Mouse (Mus musculus): ENCODE results near the gene Gm33543. TPM values are rescaled to one million over a fixed set of nuclear protein-coding genes. Genes with fewer than 3 reads are reported as not detected.

The Gm33543 gene
- total and polyA plus RNA-seq, 3 experiments = not detected

DNA sequence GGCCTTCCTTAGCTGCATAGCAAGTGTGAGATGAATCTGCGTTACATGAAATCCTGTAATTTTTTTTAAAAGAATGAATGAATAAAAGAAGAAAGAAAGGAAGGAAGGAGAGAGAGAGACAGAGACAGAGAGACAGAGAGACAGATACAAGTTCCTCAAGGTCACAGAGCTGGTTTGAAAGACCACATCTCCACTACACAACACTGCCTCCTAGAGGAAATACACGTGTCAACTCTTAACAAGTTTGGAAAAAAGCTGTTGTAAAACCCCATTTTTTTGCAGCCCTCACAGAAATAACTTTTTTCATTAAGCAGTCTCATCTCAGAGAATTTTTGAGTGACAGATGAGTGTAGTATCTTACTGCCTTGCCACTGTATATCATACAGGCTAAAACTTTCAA is 15.4 kb upstream of the Gm33543 start:
- Histone ChIP-seq H3K79me2 (replicated peaks; ENCODE audit: control insufficient read depth, extremely low read depth, insufficient read depth, poor library complexity, severe bottlenecking) (no peaks in the 10 kb centered on the region), H3K4me3 (replicated peaks in 1 of 3; ENCODE audit: low read depth in 2 of 3, low read length in 2 of 3, poor library complexity in 1 of 3) (no peak overlapping the region), H3K4me2 (ENCODE audit: insufficient read depth, low read depth, poor library complexity, severe bottlenecking) (no peak overlapping the region), H3K9me3 (replicated peaks; ENCODE audit: low read length) (no peaks in the 10 kb centered on the region), H3K4me1 (ENCODE audit: control insufficient read depth in 1 of 2, insufficient read depth in 2 of 2) (peaks cover 2 to 11% of the 10 kb centered on the region in 2 experiments; a peak in 2 of 4 replicates), H3K27ac (ENCODE audit: insufficient read depth, low read depth) (no peak overlapping the region), H3K27me3 (replicated peaks) (no peaks in the 10 kb centered on the region), H3K36me3 (replicated peaks in 1 of 2; ENCODE audit: control insufficient read depth in 1 of 2, insufficient read depth in 1 of 2, low read length in 1 of 2) (no peaks in the 10 kb centered on the region), H3K9ac (ENCODE audit: insufficient read depth, low read depth) (no peak overlapping the region)
- in situ Hi-C loops (cut with MboI; ENCODE audit: low pct_ligation_motif_present, low pct_unique_long_range_greater_than_20kb, low sequenced_read_pairs) = no loop called here
- DNase-seq (ENCODE audit: extremely low read depth) = peak; percentile 78
- dilution Hi-C loops (cut with MboI; ENCODE audit: extremely low pct_ligation_motif_present, extremely low pct_unique_long_range_greater_than_20kb, low sequenced_read_pairs) = no loop called here
- TF ChIP-seq USF2 (conservative IDR thresholded peaks at IDR 0.05; ENCODE audit: low read depth, low read length) (no peak), HCFC1 (IDR thresholded peaks at IDR 0.05; ENCODE audit: low read depth, low read length) (0 out of 2 replicates have a peak, but pooled peaks have one; percentile 26), JUN (IDR thresholded peaks at IDR 0.05; ENCODE audit: insufficient read depth, low read depth, low read length) (no peak), ZNF384 (IDR thresholded peaks at IDR 0.05; ENCODE audit: low read depth, low read length) (peak; percentile 79), ZC3H11A (IDR thresholded peaks at IDR 0.05; ENCODE audit: low read depth, low read length) (peak; percentile 92), JUND (conservative IDR thresholded peaks at IDR 0.05; ENCODE audit: low read depth, low read length) (peak; percentile 45; the same call in 1 of the 2 replicates), E2F4 (IDR thresholded peaks at IDR 0.05; ENCODE audit: insufficient replicate concordance, low read depth, low read length) (peak; percentile 60; the same call in 1 of the 2 replicates), CHD2 (IDR thresholded peaks at IDR 0.05; ENCODE audit: low read length) (no peak), RAD21 (IDR thresholded peaks at IDR 0.05; ENCODE audit: low read depth, low read length) (peak; percentile 99), BHLHE40 (IDR thresholded peaks at IDR 0.05; ENCODE audit: low read depth, low read length) (no peak), CTCF (conservative IDR thresholded peaks at IDR 0.05 in 1 of 2, IDR thresholded peaks at IDR 0.05 in 1 of 2; ENCODE audit: low read depth in 2 of 2, low read length in 2 of 2) (peak; percentile 49 to 95; a peak in 3 of 4 replicates), SMC3 (IDR thresholded peaks at IDR 0.05; ENCODE audit: low read depth, low read length) (peak; percentile 96), UBTF (IDR thresholded peaks at IDR 0.05; ENCODE audit: low read depth, low read length) (no peak), USF1 (IDR thresholded peaks at IDR 0.05; ENCODE audit: low read depth, low read length) (no peak), ZMIZ1 (IDR thresholded peaks at IDR 0.05; ENCODE audit: low read depth, low read length) (no peak), MAZ (IDR thresholded peaks at IDR 0.05; ENCODE audit: low read depth, low read length) (no peak), IRF4 (IDR thresholded peaks at IDR 0.05; ENCODE audit: low read depth, low read length) (peak; percentile 35; the same call in 1 of the 2 replicates), POLR2AphosphoS2 (IDR thresholded peaks at IDR 0.05; ENCODE audit: low read depth, low read length) (no peak), SIN3A (IDR thresholded peaks at IDR 0.05; ENCODE audit: low read length) (peak; percentile 28; the same call in 1 of the 2 replicates), MEF2A (IDR thresholded peaks at IDR 0.05; ENCODE audit: borderline replicate concordance, low read depth, low read length) (no peak), NRF1 (IDR thresholded peaks at IDR 0.05; ENCODE audit: low read depth, low read length) (no peak), EP300 (IDR thresholded peaks at IDR 0.05; ENCODE audit: low read length) (no peak), ETS1 (conservative IDR thresholded peaks at IDR 0.05; ENCODE audit: low read depth, low read length) (no peak), KAT2A (IDR thresholded peaks at IDR 0.05; ENCODE audit: insufficient replicate concordance, low read length) (no peak), MXI1 (IDR thresholded peaks at IDR 0.05; ENCODE audit: low read depth, low read length) (no peak), MAX (IDR thresholded peaks at IDR 0.05; ENCODE audit: low read length) (peak; percentile 96), ELF1 (IDR thresholded peaks at IDR 0.05; ENCODE audit: low read depth, low read length) (no peak), MYC (IDR thresholded peaks at IDR 0.05; ENCODE audit: low read depth, low read length) (peak; percentile 88), PAX5 (IDR thresholded peaks at IDR 0.05; ENCODE audit: low read length) (no peak), TBP (conservative IDR thresholded peaks at IDR 0.05; ENCODE audit: low read depth, low read length) (no peak), GABPA (IDR thresholded peaks at IDR 0.05; ENCODE audit: insufficient replicate concordance, low read depth, low read length) (no peak)

Data from CH12.LX (cell line).